Mouse (Mus musculus) myocyte (in vitro differentiated cells): ENCODE data around the gene Ctnnal1. TPM values are rescaled to one million over a fixed set of nuclear protein-coding genes. Genes with fewer than 3 reads are reported as not detected.

Source experiments
- H3K27me3 ChIP-seq: one replicate; pipeline ENCODE4 v1.6.1; 2011; ENCODE audit not compliant: control insufficient read depth, insufficient read depth, insufficient read length
- H3K36me3 ChIP-seq: one replicate; pipeline ENCODE4 v1.6.1; 2011; ENCODE audit not compliant: control insufficient read depth, insufficient read depth
- H3K4me2 ChIP-seq: one replicate; pipeline ENCODE4 v1.6.1; 2011; ENCODE audit warnings: low read depth, control low read depth
- H3K4me3 ChIP-seq: one replicate; pipeline ENCODE4 v1.5.1; 2011; ENCODE audit warnings: mild to moderate bottlenecking, control low read depth, moderate library complexity
- H3K79me2 ChIP-seq: one replicate; pipeline ENCODE4 v1.6.1; 2011; ENCODE audit not compliant: control insufficient read depth, insufficient read depth
- H3ac ChIP-seq: one replicate; pipeline ENCODE4 v1.6.1; 2011; ENCODE audit not compliant: control insufficient read depth, insufficient read length
- CEBPB ChIP-seq: IDR thresholded peaks from 2 replicates; pipeline ENCODE4 v1.6.1; 2011; ENCODE audit warnings: mild to moderate bottlenecking, moderate library complexity; ENCODE audit not compliant: poor library complexity, insufficient read depth, severe bottlenecking
- E2F4 ChIP-seq: IDR thresholded peaks from one replicate; pipeline ENCODE4 v1.6.1; 2011; ENCODE audit warnings: mild to moderate bottlenecking, control low read depth, moderate library complexity; ENCODE audit not compliant: insufficient read depth
- MAX ChIP-seq: IDR thresholded peaks from one replicate; pipeline ENCODE4 v1.6.1; 2011; ENCODE audit warnings: low read depth, mild to moderate bottlenecking, control low read depth
- MYOD1 ChIP-seq, 3 experiments: IDR thresholded peaks; one replicate each; pipeline ENCODE4 v1.6.1; 2011; ENCODE audit warnings: control low read depth in 2 of 3, low read depth in 2 of 3, mild to moderate bottlenecking in 2 of 3, moderate library complexity in 1 of 3; ENCODE audit not compliant: insufficient read length in 2 of 3, control insufficient read depth in 1 of 3
- MYOG ChIP-seq, 3 experiments: IDR thresholded peaks; one replicate each; pipeline ENCODE4 v1.6.1; 2011; ENCODE audit warnings: control low read depth in 2 of 3, low read depth in 2 of 3, mild to moderate bottlenecking in 2 of 3; ENCODE audit not compliant: insufficient read length in 2 of 3, control insufficient read depth in 1 of 3, insufficient read depth in 1 of 3
- POLR2A ChIP-seq: IDR thresholded peaks from one replicate; pipeline ENCODE4 v1.6.1; 2011; ENCODE audit warnings: low read depth, mild to moderate bottlenecking, control low read depth, moderate library complexity; ENCODE audit not compliant: insufficient read length
- POLR2AphosphoS2 ChIP-seq: IDR thresholded peaks from one replicate; pipeline ENCODE4 v1.6.1; 2011; ENCODE audit warnings: low read depth, control low read depth; ENCODE audit not compliant: insufficient read length
- REST ChIP-seq: IDR thresholded peaks from one replicate; pipeline ENCODE4 v1.6.1; 2011; ENCODE audit warnings: mild to moderate bottlenecking, control low read depth, moderate library complexity; ENCODE audit not compliant: insufficient read depth, insufficient read length
- SRF ChIP-seq: IDR thresholded peaks from one replicate; pipeline ENCODE4 v1.6.1; 2011; ENCODE audit warnings: low read depth; ENCODE audit not compliant: control insufficient read depth, insufficient read length
- TCF12 ChIP-seq: IDR thresholded peaks from one replicate; pipeline ENCODE4 v1.6.1; 2011; ENCODE audit warnings: mild to moderate bottlenecking, control low read depth; ENCODE audit not compliant: poor library complexity, insufficient read depth, severe bottlenecking
- TCF3 ChIP-seq: IDR thresholded peaks from one replicate; pipeline ENCODE4 v1.6.1; 2011; ENCODE audit warnings: low read depth, control low read depth; ENCODE audit not compliant: insufficient read length
- USF1 ChIP-seq: IDR thresholded peaks from one replicate; pipeline ENCODE4 v1.6.1; 2011; ENCODE audit warnings: low read depth, mild to moderate bottlenecking, control low read depth, moderate library complexity
- polyA plus RNA-seq: library from polyadenylated mRNA; unstranded; fragments of >200 nt; fragmentation: generic; extraction: Trizol; gene quantifications from one replicate; pipeline ENCODE4 v1.2.1, GENCODE M21; 2012; ENCODE audit warnings: missing spikeins

The Ctnnal1 gene
- polyA plus RNA-seq, 1 experiment = 4.3 TPM

DNA sequence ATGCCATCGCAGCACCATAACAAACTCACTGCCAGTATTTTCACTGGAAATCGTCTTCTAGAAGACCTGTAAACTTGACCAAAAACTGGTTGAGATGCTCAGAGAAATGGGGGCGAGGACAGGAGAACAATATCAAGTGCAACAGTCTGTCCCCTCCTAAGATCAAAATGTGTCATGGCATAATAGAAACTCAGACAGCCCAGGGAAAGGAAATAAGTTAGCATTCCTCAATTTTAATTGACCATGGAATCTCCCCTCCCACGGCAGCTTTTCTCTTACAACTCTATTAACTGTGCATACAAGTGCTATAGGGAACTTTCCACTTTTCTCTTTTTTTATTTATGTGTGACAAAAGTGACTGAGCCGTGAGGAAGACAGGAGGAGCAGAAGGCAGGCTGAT lies 2.8 kb upstream of the Ctnnal1 start:
- H3K79me2 ChIP-seq = no peaks in the 10 kb centered on the region
- no peaks in the 10 kb centered on the region for H3K27me3 ChIP-seq
- no peak overlapping the region for H3K4me3 ChIP-seq
- H3ac ChIP-seq = no peak overlapping the region
- no peak for TF ChIP-seq REST
- TF ChIP-seq TCF3 = no peak
- TF ChIP-seq MYOG (IDR thresholded peaks at IDR 0.05; ENCODE audit: control insufficient read depth in 1 of 3, insufficient read depth in 1 of 3, insufficient read length in 2 of 3, low read depth in 2 of 3) = no peak
- TF ChIP-seq MYOD1 (IDR thresholded peaks at IDR 0.05; ENCODE audit: control insufficient read depth in 1 of 3, insufficient read length in 2 of 3, low read depth in 2 of 3) = no peak
- no peak for TF ChIP-seq E2F4
- TF ChIP-seq USF1 = no peak
- no peak for TF ChIP-seq TCF12
- no peak for TF ChIP-seq POLR2A
- TF ChIP-seq SRF = no peak
- TF ChIP-seq MAX = no peak
- TF ChIP-seq CEBPB = no peak
- no peak for TF ChIP-seq POLR2AphosphoS2
- H3K36me3 ChIP-seq = no peaks in the 10 kb centered on the region
- no peak overlapping the region for H3K4me2 ChIP-seq

DNA sequence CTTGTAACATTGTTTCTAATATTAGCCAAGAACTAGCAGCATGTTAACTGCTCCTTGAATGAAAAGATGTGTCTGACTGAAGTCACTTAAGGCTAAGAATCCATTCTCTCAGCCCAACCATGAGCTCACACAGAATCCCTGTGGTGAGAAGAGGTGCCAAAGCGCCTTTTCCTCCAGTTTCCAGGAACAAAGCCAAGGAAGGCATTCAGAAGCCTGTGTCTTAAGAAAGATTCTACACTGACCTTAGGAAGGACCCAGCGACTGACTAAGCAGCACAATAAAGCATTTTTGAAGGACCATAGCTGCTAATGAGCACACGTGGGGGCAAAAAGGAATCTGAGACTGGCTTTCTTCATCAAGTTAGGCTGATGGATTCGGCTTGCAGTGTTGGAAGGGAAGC lies 983 bp upstream of the Ctnnal1 start:
- Histone ChIP-seq H3K4me3 (no peak overlapping the region), H3K36me3 (no peaks in the 10 kb centered on the region), H3ac (no peak overlapping the region)

DNA sequence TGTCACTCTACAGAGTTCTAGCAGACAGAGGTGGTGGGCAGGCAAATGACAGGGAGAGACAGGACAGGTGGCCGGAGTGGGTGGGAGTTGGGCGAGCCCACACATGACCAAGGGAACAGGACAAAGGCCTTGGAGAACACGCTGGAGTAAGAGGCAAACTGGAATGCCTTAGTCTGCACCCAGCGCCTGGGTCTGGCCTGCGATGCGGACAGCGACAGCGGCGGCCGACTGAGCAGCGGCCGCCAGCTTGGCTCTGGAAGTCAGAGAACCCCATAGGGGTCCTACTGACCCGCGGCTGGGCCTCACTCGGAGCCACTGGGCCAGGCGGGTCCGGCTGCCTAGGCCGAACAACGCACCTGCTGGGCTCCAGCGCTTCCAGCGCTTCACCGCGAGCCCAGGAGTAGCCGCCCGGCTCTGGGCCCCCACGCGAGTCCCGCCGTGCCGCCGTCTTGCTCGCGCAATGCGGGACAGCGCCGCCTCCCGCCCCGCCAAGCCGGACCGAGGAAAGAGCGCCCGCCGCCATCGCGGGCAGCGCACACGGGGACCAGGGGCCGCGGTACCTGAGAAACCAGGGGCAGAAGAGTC lies 479 bp downstream of the Ctnnal1 start:
- peak overlapping the region; percentile 92 for H3K4me2 ChIP-seq
- no peaks in the 10 kb centered on the region for H3K79me2 ChIP-seq
- H3K36me3 ChIP-seq = no peaks in the 10 kb centered on the region
- H3K4me3 ChIP-seq = peak overlapping the region; percentile 32
- no peaks in the 10 kb centered on the region for H3K27me3 ChIP-seq
- H3ac ChIP-seq = peak overlapping the region; percentile 30
- TF ChIP-seq POLR2A (no peak), MAX (no peak), MYOD1 (IDR thresholded peaks at IDR 0.05; ENCODE audit: control insufficient read depth in 1 of 3, insufficient read length in 2 of 3, low read depth in 2 of 3) (peak in 1 of 3 experiments; percentile 54), REST (peak; percentile 28), E2F4 (no peak)

More for the DNA sequence above, 983 bp upstream of the Ctnnal1 start:
- Histone ChIP-seq H3K79me2 (no peaks in the 10 kb centered on the region), H3K27me3 (no peaks in the 10 kb centered on the region), H3K4me2 (no peak overlapping the region)
- TF ChIP-seq POLR2A (no peak), USF1 (no peak), REST (no peak), MYOG (IDR thresholded peaks at IDR 0.05; ENCODE audit: control insufficient read depth in 1 of 3, insufficient read depth in 1 of 3, insufficient read length in 2 of 3, low read depth in 2 of 3) (no peak), CEBPB (no peak), SRF (no peak), POLR2AphosphoS2 (no peak), MYOD1 (IDR thresholded peaks at IDR 0.05; ENCODE audit: control insufficient read depth in 1 of 3, insufficient read length in 2 of 3, low read depth in 2 of 3) (no peak), MAX (no peak), TCF12 (no peak), TCF3 (no peak), E2F4 (no peak)

DNA sequence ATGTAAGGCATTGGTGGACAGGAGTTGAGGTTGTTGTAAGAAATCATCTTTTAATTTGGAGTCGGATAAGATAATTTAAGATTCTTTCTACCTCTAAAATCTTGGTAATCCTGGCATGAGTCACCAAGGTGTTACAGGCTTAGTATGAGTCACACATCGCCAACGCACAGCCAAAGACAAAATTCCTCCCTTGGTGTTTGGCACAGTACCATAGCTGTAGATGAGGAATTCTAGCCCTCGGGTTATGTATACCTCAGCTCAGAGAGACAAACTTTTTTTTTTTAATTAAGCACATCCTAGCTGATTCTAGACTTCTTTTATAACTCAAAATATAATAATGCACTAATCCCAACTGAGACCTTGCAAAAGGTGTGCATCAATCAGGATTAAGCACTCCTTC lies 972 bp downstream of the Ctnnal1 start:
- Histone ChIP-seq H3ac (peak overlapping the region; percentile 30), H3K4me2 (peak overlapping the region; percentile 92), H3K4me3 (peak overlapping the region; percentile 32), H3K27me3 (no peaks in the 10 kb centered on the region), H3K36me3 (no peaks in the 10 kb centered on the region), H3K79me2 (no peaks in the 10 kb centered on the region)
- TF ChIP-seq POLR2A (no peak), POLR2AphosphoS2 (no peak), MAX (no peak), SRF (no peak), TCF12 (no peak), MYOG (IDR thresholded peaks at IDR 0.05; ENCODE audit: control insufficient read depth in 1 of 3, insufficient read depth in 1 of 3, insufficient read length in 2 of 3, low read depth in 2 of 3) (no peak), E2F4 (no peak), MYOD1 (IDR thresholded peaks at IDR 0.05; ENCODE audit: control insufficient read depth in 1 of 3, insufficient read length in 2 of 3, low read depth in 2 of 3) (no peak), CEBPB (no peak)

DNA sequence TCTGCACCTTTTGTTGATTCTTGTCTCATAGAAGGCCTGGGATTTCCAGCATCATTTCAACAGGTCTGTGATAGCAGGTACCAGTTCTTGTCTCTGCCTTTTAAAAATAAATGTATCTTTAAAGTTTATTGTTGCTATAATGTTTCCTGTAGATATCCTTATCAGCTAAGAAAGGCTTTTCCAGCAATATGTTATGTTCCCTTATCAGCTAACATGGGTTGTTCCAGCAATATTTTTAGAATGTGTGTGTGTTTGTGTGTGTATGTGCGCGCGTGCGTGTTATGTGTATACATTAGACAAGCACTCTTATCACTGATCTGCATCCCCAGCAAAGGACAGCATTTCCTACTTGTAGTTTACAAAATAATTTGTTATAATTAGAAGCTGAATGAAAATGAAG lies 3.4 kb downstream of the Ctnnal1 start:
- H3K4me3 ChIP-seq = no peak overlapping the region
- H3ac ChIP-seq = no peak overlapping the region
- H3K4me2 ChIP-seq = no peak overlapping the region
- TF ChIP-seq TCF12 (no peak), POLR2A (no peak), MAX (no peak), USF1 (no peak), TCF3 (no peak), CEBPB (no peak), MYOG (IDR thresholded peaks at IDR 0.05; ENCODE audit: control insufficient read depth in 1 of 3, insufficient read depth in 1 of 3, insufficient read length in 2 of 3, low read depth in 2 of 3) (no peak), MYOD1 (IDR thresholded peaks at IDR 0.05; ENCODE audit: control insufficient read depth in 1 of 3, insufficient read length in 2 of 3, low read depth in 2 of 3) (no peak), POLR2AphosphoS2 (no peak), E2F4 (no peak), SRF (no peak), REST (no peak)
- H3K79me2 ChIP-seq = no peaks in the 10 kb centered on the region
- no peaks in the 10 kb centered on the region for H3K36me3 ChIP-seq
- no peaks in the 10 kb centered on the region for H3K27me3 ChIP-seq
